Mouse (Mus musculus): Measurements from ENCODE around the gene Ifna16.

The Ifna16 gene

GRCm38 (mm10) chr4:88676824-88677223 is at the start of gene Ifna16:
Ifna16 (minus strand) TSS chr4:88676924.
- DNase-seq = no peak

GRCm38 (mm10) chr4:88723497-88724090 is 46.9 kb upstream of the Ifna16 start:
- DNase-seq = peak; percentile 10

- DNase-seq = peak; percentile 94
These were observed 45.3 kb upstream of the Ifna16 start, which contains the start of the genes Gm26566 and Klhl9 for GRCm38 (mm10) chr4:88721791-88722721. Gm26566 (plus strand) TSS chr4:88721805. Klhl9 (minus strand) TSS chr4:88722465.

- DNase-seq = no peak
These were observed 42.0 kb upstream of the Ifna16 start for GRCm38 (mm10) chr4:88718715-88719114.

GRCm38 (mm10) chr4:88715059-88715458 is 38.3 kb upstream of the Ifna16 start:
- peak; percentile 13 for DNase-seq

GRCm38 (mm10) chr4:88714281-88714680 is 37.6 kb upstream of the Ifna16 start:
- no peak for DNase-seq

- DNase-seq = no peak
These were observed 30.6 kb upstream of the Ifna16 start for GRCm38 (mm10) chr4:88707128-88707826.

- DNase-seq = no peak
These were observed 29.2 kb upstream of the Ifna16 start for GRCm38 (mm10) chr4:88705924-88706323.

- DNase-seq = no peak
These were observed 22.6 kb upstream of the Ifna16 start for GRCm38 (mm10) chr4:88699301-88699700.

GRCm38 (mm10) chr4:88698781-88699180 is 22.1 kb upstream of the Ifna16 start:
- no peak for DNase-seq

- DNase-seq = no peak
These were observed 21.0 kb upstream of the Ifna16 start for GRCm38 (mm10) chr4:88697753-88698152.

GRCm38 (mm10) chr4:88697108-88697507 is 20.4 kb upstream of the Ifna16 start:
- no peak for DNase-seq

GRCm38 (mm10) chr4:88696237-88696884 is 19.6 kb upstream of the Ifna16 start:
- DNase-seq = peak; percentile 56

GRCm38 (mm10) chr4:88693392-88693791 is 16.7 kb upstream of the Ifna16 start:
- no peak for DNase-seq

- DNase-seq = no peak
These were observed 15.8 kb upstream of the Ifna16 start for GRCm38 (mm10) chr4:88692537-88692936.

- DNase-seq = no peak
These were observed 14.5 kb upstream of the Ifna16 start, which contains the start of gene Ifnab for GRCm38 (mm10) chr4:88691259-88691658. Ifnab (minus strand) TSS chr4:88691359.

- no peak for DNase-seq
These were observed 7.1 kb upstream of the Ifna16 start, which contains the start of gene Ifna2 for GRCm38 (mm10) chr4:88683812-88684211. Ifna2 (minus strand) TSS chr4:88683912.

- no peak for DNase-seq
These were observed 4.6 kb upstream of the Ifna16 start for GRCm38 (mm10) chr4:88681353-88681752.

GRCm38 (mm10) chr4:88680362-88680761 is 3.6 kb upstream of the Ifna16 start:
- DNase-seq = no peak

GRCm38 (mm10) chr4:88655461-88655860 is 21.3 kb downstream of the Ifna16 start:
- no peak for DNase-seq

- DNase-seq = no peak
These were observed 23.1 kb downstream of the Ifna16 start for GRCm38 (mm10) chr4:88653644-88654043.

- no peak for DNase-seq
These were observed 32.4 kb downstream of the Ifna16 start, which contains the start of gene Ifna13 for GRCm38 (mm10) chr4:88644359-88644758. Ifna13 (minus strand) TSS chr4:88644459.

GRCm38 (mm10) chr4:88642526-88642925 is 34.2 kb downstream of the Ifna16 start:
- no peak for DNase-seq

Measured in cerebellum, adult 11-12 months (tissue).